Mouse (Mus musculus) kidney, embryonic 16.5 days (tissue): ENCODE results near the gene Slfn1. TPM values are rescaled to one million over a fixed set of nuclear protein-coding genes. Genes with fewer than 3 reads are reported as not detected.

Experiments
- polyA plus RNA-seq: library from polyadenylated mRNA; unstranded; fragments of >200 nt; fragmentation: Nextera tagmentation; extraction: Ambion mirVana; gene quantifications from 2 replicates; pipeline ENCODE4 v1.2.1, GENCODE M21; 2015

Slfn1 gene
- polyA plus RNA-seq, 1 experiment from 2014 or later: 0.27 TPM

Other genes starting within 250 kb of the Slfn1 start
- gene Rffl, start 245.6 kb upstream of the Slfn1 start, polyA plus RNA-seq: 23.7 and 25.0 TPM in 2 replicates
- 13.8 and 15.1 TPM in 2 replicates for gene Rad51d, start 226.2 kb upstream of the Slfn1 start, polyA plus RNA-seq
- 0.26 and 0.51 TPM in 2 replicates for gene Fndc8, start 224.7 kb upstream of the Slfn1 start, polyA plus RNA-seq
- 36.1 and 40.5 TPM in 2 replicates for gene Nle1, start 208.4 kb upstream of the Slfn1 start, polyA plus RNA-seq
- gene Unc45b, start 206.3 kb upstream of the Slfn1 start, polyA plus RNA-seq: 5.1 and 7.3 TPM in 2 replicates
- gene Slfn5, start 165.5 kb upstream of the Slfn1 start, polyA plus RNA-seq: 7.8 and 9.6 TPM in 2 replicates
- gene Slfn9, start 125.0 kb upstream of the Slfn1 start, polyA plus RNA-seq: 18.1 and 18.2 TPM in 2 replicates
- gene Slfn8, start 96.0 kb upstream of the Slfn1 start, polyA plus RNA-seq: 0.40 and 0.61 TPM in 2 replicates
- 4.1 and 4.7 TPM in 2 replicates for gene Slfn2, start 51.7 kb upstream of the Slfn1 start, polyA plus RNA-seq
- gene Slfn4, start 58.3 kb downstream of the Slfn1 start, polyA plus RNA-seq: 0.11 and 0.17 TPM in 2 replicates
- gene Slfn3, start 74.5 kb downstream of the Slfn1 start, polyA plus RNA-seq: 2.7 and 2.8 TPM in 2 replicates
- gene Slfn14, start 169.9 kb downstream of the Slfn1 start, polyA plus RNA-seq: 0.25 and 0.42 TPM in 2 replicates
- 64.2 and 70.8 TPM in 2 replicates for gene Ap2b1, start 182.2 kb downstream of the Slfn1 start, polyA plus RNA-seq
- 14.0 and 15.2 TPM in 2 replicates for gene Pex12, start 185.7 kb downstream of the Slfn1 start, polyA plus RNA-seq